Mouse (Mus musculus): ENCODE results near the gene Gm44973. TPM values are rescaled to one million over a fixed set of nuclear protein-coding genes. Genes with fewer than 3 reads are reported as not detected.

Gene Gm44973
- total and polyA plus RNA-seq, 3 experiments: not detected

DNA sequence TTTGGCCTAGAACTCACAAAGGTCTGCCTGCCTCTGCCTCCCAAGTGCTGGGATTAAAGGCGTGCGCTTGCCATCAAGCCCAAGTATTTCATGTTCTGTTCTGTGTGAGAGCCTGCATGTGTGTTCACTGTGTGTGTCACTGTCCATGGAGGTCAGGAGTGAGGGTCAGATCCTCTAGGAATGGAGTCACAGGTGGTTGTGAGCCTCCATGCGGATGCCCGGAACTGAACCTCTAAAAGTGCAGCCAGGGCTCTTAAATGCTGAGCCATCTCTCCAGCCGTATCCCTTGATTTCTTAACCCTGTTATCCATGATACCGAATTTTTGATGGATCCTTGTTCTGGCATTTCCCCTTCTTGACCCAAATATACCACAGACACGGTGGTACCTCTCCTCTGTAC, 21.7 kb downstream of the Gm44973 start:
- TF ChIP-seq POLR2A (IDR thresholded peaks at IDR 0.05; ENCODE audit: insufficient read depth, low read depth, low read length) (no peak), EP300 (IDR thresholded peaks at IDR 0.05; ENCODE audit: insufficient read depth, low read depth, low read length) (no peak), CTCF (IDR thresholded peaks at IDR 0.05) (no peak)
- no peak overlapping the region for H3K27ac ChIP-seq
- intact Hi-C loops (cut with DNase I): loop anchor here (2.0 kb wide), 1 partner anchor 14 kb away; the partner anchor contains the start of gene Zfp580
- no peaks in the 10 kb centered on the region; the same call in 1 of the 2 replicates for H3K4me1 ChIP-seq (ENCODE audit: control insufficient read depth, insufficient read depth, low read length)
- no peaks in the 10 kb centered on the region for H3K79me2 ChIP-seq (replicated peaks; ENCODE audit: control insufficient read depth, insufficient read depth, low read length)
- no peak for DNase-seq
- no peaks in the 10 kb centered on the region; the same call in 1 of the 2 replicates for H3K36me3 ChIP-seq (ENCODE audit: control insufficient read depth, insufficient read depth, low read length)
- H3K4me3 ChIP-seq: no peak overlapping the region
- H3K9ac ChIP-seq (ENCODE audit: low read depth, low read length): no peak overlapping the region
- H3K27me3 ChIP-seq (ENCODE audit: control insufficient read depth, insufficient read depth, low read length): no peaks in the 10 kb centered on the region
- 91% methylated on average over 7 of the region's 7 CpGs for WGBS

- peak overlapping the region; percentile 98 for H3K27ac ChIP-seq
- no peaks in the 10 kb centered on the region; the same call in 1 of the 2 replicates for H3K36me3 ChIP-seq (ENCODE audit: control insufficient read depth, insufficient read depth, low read length)
- WGBS: 69% methylated on average over 8 of the region's 8 CpGs
- H3K4me3 ChIP-seq: peak overlapping the region; percentile 98
- intact Hi-C loops (cut with DNase I): loop anchor here (2.0 kb wide), 1 partner anchor 13 kb away; the partner anchor contains the start of gene Zfp580
- no peaks in the 10 kb centered on the region for H3K27me3 ChIP-seq (ENCODE audit: control insufficient read depth, insufficient read depth, low read length)
- TF ChIP-seq POLR2A (IDR thresholded peaks at IDR 0.05; ENCODE audit: insufficient read depth, low read depth, low read length) (no peak), CTCF (IDR thresholded peaks at IDR 0.05) (no peak), EP300 (IDR thresholded peaks at IDR 0.05; ENCODE audit: insufficient read depth, low read depth, low read length) (no peak)
- H3K9ac ChIP-seq (ENCODE audit: low read depth, low read length): no peak overlapping the region
- no peaks in the 10 kb centered on the region for H3K79me2 ChIP-seq (replicated peaks; ENCODE audit: control insufficient read depth, insufficient read depth, low read length)
- DNase-seq: no peak
- no peaks in the 10 kb centered on the region; the same call in 1 of the 2 replicates for H3K4me1 ChIP-seq (ENCODE audit: control insufficient read depth, insufficient read depth, low read length)
Measured at GRCm38 (mm10) chr7:5037467-5037866, 22.2 kb downstream of the Gm44973 start.

GRCm38 (mm10) chr7:5038109-5038732, 22.9 kb downstream of the Gm44973 start, which contains the start of gene Zfp784:
Gene Zfp784, minus strand, starts transcription at chr7:5038446.
- Histone ChIP-seq H3K9ac (ENCODE audit: low read depth, low read length) (peak within 1 kb of the TSS; percentile 91), H3K27ac (peak within 1 kb of the TSS; percentile 98), H3K36me3 (ENCODE audit: control insufficient read depth, insufficient read depth, low read length) (no peaks in the 10 kb centered on the region; the same call in 1 of the 2 replicates), H3K4me1 (ENCODE audit: control insufficient read depth, insufficient read depth, low read length) (no peaks in the 10 kb centered on the region; the same call in 1 of the 2 replicates), H3K4me3 (peak within 1 kb of the TSS; percentile 98), H3K79me2 (replicated peaks; ENCODE audit: control insufficient read depth, insufficient read depth, low read length) (no peaks in the 10 kb centered on the region), H3K27me3 (ENCODE audit: control insufficient read depth, insufficient read depth, low read length) (no peaks in the 10 kb centered on the region)
- DNase-seq: peak; percentile 96 to 97
- WGBS: under 1% methylated on average over 48 of the region's 48 CpGs
- 0 out of 2 replicates have a peak, but pooled peaks have one; percentile 12 for TF ChIP-seq EP300 (IDR thresholded peaks at IDR 0.05; ENCODE audit: insufficient read depth, low read depth, low read length)
- TF ChIP-seq POLR2A (IDR thresholded peaks at IDR 0.05; ENCODE audit: insufficient read depth, low read depth, low read length): peak; percentile 81
- TF ChIP-seq CTCF (IDR thresholded peaks at IDR 0.05): peak; percentile 3; the same call in 1 of the 2 replicates
- intact Hi-C loops (cut with DNase I): loop anchor here (2.0 kb wide), 1 partner anchor 17 kb away; the partner anchor contains the start of genes Ccdc106 and Zfp865

DNA sequence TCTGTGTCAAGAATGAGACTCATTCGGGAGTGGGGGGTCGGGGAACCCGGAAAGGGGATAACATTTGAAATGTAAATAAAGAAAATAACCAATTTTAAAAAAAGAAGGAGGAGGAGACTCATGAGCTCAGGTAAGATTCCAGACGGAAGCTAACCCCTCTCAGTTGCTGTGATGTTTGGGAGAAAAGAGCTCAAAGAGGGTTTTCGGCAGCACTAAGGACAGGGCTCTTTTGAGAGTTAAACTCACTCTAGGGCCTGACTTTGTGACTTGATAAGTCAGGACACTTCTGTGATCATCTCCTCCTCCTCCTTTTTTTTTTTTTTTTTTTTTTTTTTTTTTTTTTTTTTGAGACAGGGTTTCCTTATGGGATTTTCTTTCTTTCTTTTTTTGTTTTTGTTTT, 23.6 kb downstream of the Gm44973 start:
- WGBS: 28% methylated on average over 5 of the region's 5 CpGs
- Histone ChIP-seq H3K9ac (ENCODE audit: low read depth, low read length) (no peak overlapping the region), H3K4me1 (ENCODE audit: control insufficient read depth, insufficient read depth, low read length) (no peaks in the 10 kb centered on the region; the same call in 1 of the 2 replicates), H3K79me2 (replicated peaks; ENCODE audit: control insufficient read depth, insufficient read depth, low read length) (no peaks in the 10 kb centered on the region), H3K27ac (peak overlapping the region; percentile 98), H3K27me3 (ENCODE audit: control insufficient read depth, insufficient read depth, low read length) (no peaks in the 10 kb centered on the region), H3K4me3 (peak overlapping the region; percentile 98), H3K36me3 (ENCODE audit: control insufficient read depth, insufficient read depth, low read length) (no peaks in the 10 kb centered on the region; the same call in 1 of the 2 replicates)
- intact Hi-C loops (cut with DNase I): loop anchor here (2.0 kb wide), 1 partner anchor 18 kb away; the partner anchor contains the start of genes Ccdc106 and Zfp865
- no peak for TF ChIP-seq EP300 (IDR thresholded peaks at IDR 0.05; ENCODE audit: insufficient read depth, low read depth, low read length)
- TF ChIP-seq CTCF (IDR thresholded peaks at IDR 0.05): no peak
- no peak for TF ChIP-seq POLR2A (IDR thresholded peaks at IDR 0.05; ENCODE audit: insufficient read depth, low read depth, low read length)
- DNase-seq: no peak

DNA sequence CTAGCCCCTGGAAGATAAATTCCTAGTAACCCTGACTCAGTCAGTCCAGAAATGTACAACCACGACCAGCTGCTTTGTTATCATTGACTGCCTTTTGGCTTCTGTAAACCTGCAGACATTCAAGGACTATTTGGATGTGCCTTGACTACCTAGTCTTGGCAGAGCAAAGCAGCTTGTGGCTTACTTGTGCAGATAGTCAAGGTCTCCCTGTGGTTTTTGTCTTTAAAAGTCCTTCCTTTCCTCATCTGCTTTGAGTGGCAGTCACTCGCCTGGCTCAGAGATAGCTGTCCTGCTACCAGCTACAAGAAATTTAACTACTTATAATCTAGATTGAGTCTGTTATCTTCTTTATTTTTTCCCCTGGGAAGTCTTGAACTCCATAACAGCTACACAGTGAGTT, 29.7 kb downstream of the Gm44973 start:
- Histone ChIP-seq H3K36me3 (ENCODE audit: control insufficient read depth, insufficient read depth, low read length) (no peaks in the 10 kb centered on the region), H3K27me3 (ENCODE audit: control insufficient read depth, insufficient read depth, low read length) (no peaks in the 10 kb centered on the region), H3K27ac (no peak overlapping the region), H3K4me3 (no peak overlapping the region), H3K4me1 (ENCODE audit: control insufficient read depth, insufficient read depth, low read length) (no peaks in the 10 kb centered on the region), H3K79me2 (replicated peaks; ENCODE audit: control insufficient read depth, insufficient read depth, low read length) (no peaks in the 10 kb centered on the region), H3K9ac (ENCODE audit: low read depth, low read length) (no peak overlapping the region)
- intact Hi-C loops (cut with DNase I): no loop called here
- WGBS: 60% methylated on average over 2 of the region's 2 CpGs
- no peak for DNase-seq
- no peak for TF ChIP-seq POLR2A (IDR thresholded peaks at IDR 0.05; ENCODE audit: insufficient read depth, low read depth, low read length)

DNA sequence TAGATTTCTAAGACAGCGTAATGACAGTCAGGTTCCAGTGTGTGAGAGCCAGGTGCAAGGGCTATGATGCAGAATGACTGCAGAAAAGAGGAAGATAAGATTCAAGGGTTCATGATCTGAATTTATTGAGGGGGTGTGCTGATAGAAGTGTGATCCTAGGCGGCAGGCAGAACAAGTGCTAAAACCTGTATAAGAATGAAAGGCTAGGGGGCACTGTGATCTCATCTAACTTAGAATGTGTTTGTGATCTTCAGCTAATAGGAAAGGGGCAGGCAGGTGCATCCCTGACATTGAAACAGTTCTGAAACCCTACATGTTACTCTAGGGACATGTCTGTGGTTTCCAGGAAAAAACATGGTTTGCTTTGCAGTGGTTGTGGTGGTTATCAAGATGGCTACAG, 30.8 kb downstream of the Gm44973 start:
- Histone ChIP-seq H3K27me3 (ENCODE audit: control insufficient read depth, insufficient read depth, low read length) (no peaks in the 10 kb centered on the region), H3K4me3 (no peak overlapping the region), H3K79me2 (replicated peaks; ENCODE audit: control insufficient read depth, insufficient read depth, low read length) (no peaks in the 10 kb centered on the region), H3K9ac (ENCODE audit: low read depth, low read length) (no peak overlapping the region), H3K36me3 (ENCODE audit: control insufficient read depth, insufficient read depth, low read length) (no peaks in the 10 kb centered on the region), H3K4me1 (ENCODE audit: control insufficient read depth, insufficient read depth, low read length) (no peaks in the 10 kb centered on the region), H3K27ac (no peak overlapping the region)
- DNase-seq: no peak
- intact Hi-C loops (cut with DNase I): no loop called here
- no peak for TF ChIP-seq CTCF (IDR thresholded peaks at IDR 0.05)
- TF ChIP-seq POLR2A (IDR thresholded peaks at IDR 0.05; ENCODE audit: insufficient read depth, low read depth, low read length): no peak
- no peak for TF ChIP-seq EP300 (IDR thresholded peaks at IDR 0.05; ENCODE audit: insufficient read depth, low read depth, low read length)
- WGBS: 79% methylated on average over 2 of the region's 2 CpGs
